Mouse (Mus musculus): ENCODE measurements around the gene Lrp1. TPM values are rescaled to one million over a fixed set of nuclear protein-coding genes. Genes with fewer than 3 reads are reported as not detected.

The Lrp1 gene
- polyA plus RNA-seq, 1 experiment from 2014 or later = 440 TPM

- H3K4me3 ChIP-seq (ENCODE audit: inconsistent target) = no peak overlapping the region
- 100% methylated on average over 2 of the region's 2 CpGs for WGBS (ENCODE audit: missing documents)
- H3K79me2 ChIP-seq (ENCODE audit: inconsistent target) = peaks cover 100% of the 10 kb centered on the region
- no peak overlapping the region; the same call in 1 of the 2 replicates for H3K27ac ChIP-seq
- H3K36me3 ChIP-seq (ENCODE audit: inconsistent target) = peaks cover 57% of the 10 kb centered on the region
These were observed 5.9 kb downstream of the Lrp1 start for GRCm38 (mm10) chr10:127615034-127615374.

GRCm38 (mm10) chr10:127614236-127615033 lies 6.5 kb downstream of the Lrp1 start:
- Histone ChIP-seq H3K27ac (no peak overlapping the region; the same call in 1 of the 2 replicates), H3K36me3 (ENCODE audit: inconsistent target) (peaks cover 63% of the 10 kb centered on the region), H3K79me2 (ENCODE audit: inconsistent target) (peaks cover 100% of the 10 kb centered on the region), H3K4me3 (ENCODE audit: inconsistent target) (no peak overlapping the region)
- WGBS (ENCODE audit: missing documents) = 84% methylated on average over 9 of the region's 12 CpGs

GRCm38 (mm10) chr10:127612079-127612775 lies 8.7 kb downstream of the Lrp1 start:
- no peak overlapping the region for H3K27ac ChIP-seq
- 86% methylated on average over 14 of the region's 14 CpGs for WGBS (ENCODE audit: missing documents)
- H3K4me3 ChIP-seq (ENCODE audit: inconsistent target) = no peak overlapping the region
- H3K79me2 ChIP-seq (ENCODE audit: inconsistent target) = peaks cover 100% of the 10 kb centered on the region
- peaks cover 74% of the 10 kb centered on the region for H3K36me3 ChIP-seq (ENCODE audit: inconsistent target)

GRCm38 (mm10) chr10:127610066-127610415 lies 10.9 kb downstream of the Lrp1 start:
- Histone ChIP-seq H3K27ac (peak overlapping the region; percentile 13), H3K4me3 (ENCODE audit: inconsistent target) (no peak overlapping the region), H3K79me2 (ENCODE audit: inconsistent target) (peaks cover 87% of the 10 kb centered on the region), H3K36me3 (ENCODE audit: inconsistent target) (peaks cover 80% of the 10 kb centered on the region)
- WGBS (ENCODE audit: missing documents) = 94% methylated on average over 9 of the region's 9 CpGs

- Histone ChIP-seq H3K27ac (peak overlapping the region; percentile 13), H3K4me3 (ENCODE audit: inconsistent target) (no peak overlapping the region), H3K36me3 (ENCODE audit: inconsistent target) (peaks cover 80% of the 10 kb centered on the region), H3K79me2 (ENCODE audit: inconsistent target) (peaks cover 82% of the 10 kb centered on the region)
- WGBS (ENCODE audit: missing documents) = 86% methylated on average over 9 of the region's 9 CpGs
These were observed 11.4 kb downstream of the Lrp1 start for GRCm38 (mm10) chr10:127609415-127610065.

GRCm38 (mm10) chr10:127607059-127607458 lies 13.9 kb downstream of the Lrp1 start:
- Histone ChIP-seq H3K27ac (peak overlapping the region; percentile 5; the same call in 1 of the 2 replicates), H3K4me3 (ENCODE audit: inconsistent target) (no peak overlapping the region), H3K36me3 (ENCODE audit: inconsistent target) (peaks cover 59% of the 10 kb centered on the region), H3K79me2 (ENCODE audit: inconsistent target) (peaks cover 80% of the 10 kb centered on the region)
- WGBS (ENCODE audit: missing documents) = 85% methylated on average over 7 of the region's 7 CpGs

- Histone ChIP-seq H3K27ac (peak overlapping the region; percentile 100), H3K4me3 (ENCODE audit: inconsistent target) (no peak overlapping the region), H3K79me2 (ENCODE audit: inconsistent target) (peaks cover 80% of the 10 kb centered on the region), H3K36me3 (ENCODE audit: inconsistent target) (peaks cover 59% of the 10 kb centered on the region)
- 85% methylated on average over 9 of the region's 9 CpGs for WGBS (ENCODE audit: missing documents)
These were observed 15.2 kb downstream of the Lrp1 start for GRCm38 (mm10) chr10:127605756-127606155.

GRCm38 (mm10) chr10:127605251-127605547 lies 15.7 kb downstream of the Lrp1 start:
- WGBS (ENCODE audit: missing documents) = 59% methylated on average over 7 of the region's 8 CpGs
- Histone ChIP-seq H3K27ac (peak overlapping the region; percentile 100), H3K79me2 (ENCODE audit: inconsistent target) (peaks cover 80% of the 10 kb centered on the region), H3K36me3 (ENCODE audit: inconsistent target) (peaks cover 54% of the 10 kb centered on the region), H3K4me3 (ENCODE audit: inconsistent target) (no peak overlapping the region)

- Histone ChIP-seq H3K79me2 (ENCODE audit: inconsistent target) (peaks cover 79% of the 10 kb centered on the region), H3K36me3 (ENCODE audit: inconsistent target) (peaks cover 49% of the 10 kb centered on the region), H3K4me3 (ENCODE audit: inconsistent target) (no peak overlapping the region), H3K27ac (peak overlapping the region; percentile 100)
- WGBS (ENCODE audit: missing documents) = 7% methylated on average over 15 of the region's 15 CpGs
These were observed 16.3 kb downstream of the Lrp1 start for GRCm38 (mm10) chr10:127604465-127605250.

- Histone ChIP-seq H3K79me2 (ENCODE audit: inconsistent target) (peaks cover 79% of the 10 kb centered on the region), H3K4me3 (ENCODE audit: inconsistent target) (no peak overlapping the region), H3K36me3 (ENCODE audit: inconsistent target) (peaks cover 40% of the 10 kb centered on the region), H3K27ac (peak overlapping the region; percentile 100)
- WGBS (ENCODE audit: missing documents) = 22% methylated on average over 13 of the region's 13 CpGs
These were observed 17.2 kb downstream of the Lrp1 start for GRCm38 (mm10) chr10:127603437-127604371.

GRCm38 (mm10) chr10:127602194-127602593 lies 18.8 kb downstream of the Lrp1 start:
- WGBS (ENCODE audit: missing documents) = 95% methylated on average over 6 of the region's 6 CpGs
- peaks cover 32% of the 10 kb centered on the region for H3K36me3 ChIP-seq (ENCODE audit: inconsistent target)
- H3K79me2 ChIP-seq (ENCODE audit: inconsistent target) = peaks cover 74% of the 10 kb centered on the region
- no peak overlapping the region for H3K4me3 ChIP-seq (ENCODE audit: inconsistent target)
- peak overlapping the region; percentile 100 for H3K27ac ChIP-seq

- Histone ChIP-seq H3K36me3 (ENCODE audit: inconsistent target) (peaks cover 16% of the 10 kb centered on the region; the same call in 1 of the 2 replicates), H3K27ac (peak overlapping the region; percentile 100)
- WGBS (ENCODE audit: missing documents) = 65% methylated on average over 17 of the region's 17 CpGs
These were observed 21.0 kb downstream of the Lrp1 start for GRCm38 (mm10) chr10:127599779-127600541.

GRCm38 (mm10) chr10:127599252-127599651 lies 21.7 kb downstream of the Lrp1 start:
- 66% methylated on average over 11 of the region's 11 CpGs for WGBS (ENCODE audit: missing documents)
- H3K4me3 ChIP-seq (ENCODE audit: inconsistent target) = no peak overlapping the region
- peaks cover 16% of the 10 kb centered on the region; the same call in 1 of the 2 replicates for H3K36me3 ChIP-seq (ENCODE audit: inconsistent target)
- peak overlapping the region; percentile 100 for H3K27ac ChIP-seq
- peaks cover 73% of the 10 kb centered on the region for H3K79me2 ChIP-seq (ENCODE audit: inconsistent target)

More at GRCm38 (mm10) chr10:127599779-127600541, 21.0 kb downstream of the Lrp1 start:
- peaks cover 72% of the 10 kb centered on the region for H3K79me2 ChIP-seq (ENCODE audit: inconsistent target)
- H3K4me3 ChIP-seq (ENCODE audit: inconsistent target) = no peak overlapping the region

All from macrophage (primary cell).